Mouse (Mus musculus): ENCODE data around the gene Afp. TPM values are rescaled to one million over a fixed set of nuclear protein-coding genes. Genes with fewer than 3 reads are reported as not detected.

Afp gene
- total and polyA plus RNA-seq, 2 experiments from 2014 or later: 0.51 to 6.1 TPM

GRCm38 (mm10) chr5:90551191-90551590 is 60.7 kb downstream of the Afp start:
- TF ChIP-seq EP300 (IDR thresholded peaks at IDR 0.05; ENCODE audit: low read depth): no peak
- no peak for TF ChIP-seq CTCF (IDR thresholded peaks at IDR 0.05; ENCODE audit: low read depth)
- Histone ChIP-seq H3K36me3 (replicated peaks; ENCODE audit: control insufficient read depth, insufficient read depth, low read length) (no peaks in the 10 kb centered on the region), H3K4me2 (ENCODE audit: low read depth, low read length) (no peak overlapping the region), H3K4me1 (ENCODE audit: control insufficient read depth, insufficient read depth) (no peaks in the 10 kb centered on the region), H3K27me3 (ENCODE audit: control insufficient read depth, insufficient read depth, low read length) (no peaks in the 10 kb centered on the region), H3K9ac (replicated peaks; ENCODE audit: low read depth, low read length) (no peak overlapping the region), H3K9me3 (replicated peaks; ENCODE audit: control insufficient read depth, low read length) (no peaks in the 10 kb centered on the region), H3K27ac (ENCODE audit: low read depth) (no peak overlapping the region), H3K4me3 (ENCODE audit: low read depth, low read length) (no peak overlapping the region)
- ATAC-seq (ENCODE audit: insufficient read depth, low read depth) (no peak), DNase-seq (ENCODE audit: low spot score) (no peak)
- WGBS: 79% methylated on average over 8 of the region's 8 CpGs

- ATAC-seq (ENCODE audit: insufficient read depth, low read depth): no peak
- H3K4me2 ChIP-seq (ENCODE audit: low read depth, low read length): no peak overlapping the region
- H3K36me3 ChIP-seq (replicated peaks; ENCODE audit: control insufficient read depth, insufficient read depth, low read length): no peaks in the 10 kb centered on the region
- no peak overlapping the region for H3K9ac ChIP-seq (replicated peaks; ENCODE audit: low read depth, low read length)
- TF ChIP-seq EP300 (IDR thresholded peaks at IDR 0.05; ENCODE audit: low read depth): no peak
- no peak for TF ChIP-seq CTCF (IDR thresholded peaks at IDR 0.05; ENCODE audit: low read depth)
- no peaks in the 10 kb centered on the region for H3K4me1 ChIP-seq (ENCODE audit: control insufficient read depth, insufficient read depth)
- no peak overlapping the region for H3K27ac ChIP-seq (ENCODE audit: low read depth)
- H3K27me3 ChIP-seq (ENCODE audit: control insufficient read depth, insufficient read depth, low read length): no peaks in the 10 kb centered on the region
- 71% methylated on average over 3 of the region's 3 CpGs for WGBS
- no peak overlapping the region for H3K4me3 ChIP-seq (ENCODE audit: low read depth, low read length)
- DNase-seq (ENCODE audit: low spot score): no peak
- no peaks in the 10 kb centered on the region for H3K9me3 ChIP-seq (replicated peaks; ENCODE audit: control insufficient read depth, low read length)
These were observed 65.5 kb downstream of the Afp start for GRCm38 (mm10) chr5:90556052-90556451.

Other genes with a start within 250 kb of the Afp start
- gene Ankrd17, start 124.2 kb upstream of the Afp start, total RNA-seq (2014; rRNA removed; ENCODE audit: low replicate concordance): 45.0 and 49.0 TPM in 2 replicates
- gene Ankrd17, start 124.2 kb upstream of the Afp start, polyA plus RNA-seq (2015; fragmentation: Nextera tagmentation; extraction: Ambion mirVana): 12.5 and 13.0 TPM in 2 replicates
- gene Gm9958, start 123.5 kb upstream of the Afp start, total RNA-seq (2014; rRNA removed; ENCODE audit: low replicate concordance): 0.34 TPM in 1 of 2 replicates, not detected in the other
- 3.2 and 3.4 TPM in 2 replicates for gene Gm9958, start 123.5 kb upstream of the Afp start, polyA plus RNA-seq (2015; fragmentation: Nextera tagmentation; extraction: Ambion mirVana)
- 31.3 and 32.2 TPM in 2 replicates for gene Alb, start 29.8 kb upstream of the Afp start, total RNA-seq (2014; rRNA removed; ENCODE audit: low replicate concordance)
- gene Alb, start 29.8 kb upstream of the Afp start, polyA plus RNA-seq (2015; fragmentation: Nextera tagmentation; extraction: Ambion mirVana): 0.40 and 1.2 TPM in 2 replicates
- not detected in 2 replicates for gene Afm, start 28.2 kb downstream of the Afp start, total RNA-seq (2014; rRNA removed; ENCODE audit: low replicate concordance)
- gene Afm, start 28.2 kb downstream of the Afp start, polyA plus RNA-seq (2015; fragmentation: Nextera tagmentation; extraction: Ambion mirVana): not detected in 2 replicates
- gene 5830473C10Rik, start 70.4 kb downstream of the Afp start, total RNA-seq (2014; rRNA removed; ENCODE audit: low replicate concordance): not detected in 2 replicates
- not detected in 2 replicates for gene 5830473C10Rik, start 70.4 kb downstream of the Afp start, polyA plus RNA-seq (2015; fragmentation: Nextera tagmentation; extraction: Ambion mirVana)
- 0.35 and 0.65 TPM in 2 replicates for gene Rassf6, start 149.9 kb downstream of the Afp start, total RNA-seq (2014; rRNA removed; ENCODE audit: low replicate concordance)
- gene Rassf6, start 149.9 kb downstream of the Afp start, polyA plus RNA-seq (2015; fragmentation: Nextera tagmentation; extraction: Ambion mirVana): 0.41 and 0.43 TPM in 2 replicates

All from heart, postnatal 0 days (tissue).